Mouse (Mus musculus) gastrocnemius, postnatal 25 days (tissue): ENCODE results near the gene Ube2dnl1. TPM values are rescaled to one million over a fixed set of nuclear protein-coding genes. Genes with fewer than 3 reads are reported as not detected.

Source experiments
- DNase-seq: peaks from one replicate; pipeline ENCODE4 v3.0.0; 2022
- long read RNA-seq, 2 experiments: library from polyadenylated mRNA; stranded (forward); transcript quantifications; one replicate each; pipeline ENCODE4 v2.0.0; 2021
- total RNA-seq, 2 experiments: library from RNA; stranded (reverse); gene quantifications; 1 replicate in 1 of 2; 2 replicates in 1 of 2; pipeline ENCODE4 v1.2.3; 2021

Gene Ube2dnl1
- not detected for total RNA-seq
- long read RNA-seq, experiment 1 = 0 reads
- long read RNA-seq, experiment 2 = 0 reads

- no peak for DNase-seq
Measured at GRCm38 (mm10) chrX:114904712-114905111, at the start of gene Ube2dnl1. Gene Ube2dnl1 (plus strand): TSS chrX:114905012.

- no peak for DNase-seq
Measured at GRCm38 (mm10) chrX:114895489-114895888, 9.3 kb upstream of the Ube2dnl1 start.

GRCm38 (mm10) chrX:114897506-114897905 is 7.3 kb upstream of the Ube2dnl1 start:
- no peak for DNase-seq

GRCm38 (mm10) chrX:114903391-114903790 is 1.4 kb upstream of the Ube2dnl1 start:
- no peak for DNase-seq

GRCm38 (mm10) chrX:114907282-114907681 is 2.5 kb downstream of the Ube2dnl1 start, which contains the start of gene Ube2dnl2:
Gene Ube2dnl2 (plus strand): TSS chrX:114907582.
- DNase-seq = no peak

- DNase-seq = no peak
Measured at GRCm38 (mm10) chrX:114955066-114955465, 50.3 kb downstream of the Ube2dnl1 start.

Other genes with a start within 250 kb of the Ube2dnl1 start
- gene Ube2dnl2, start 2.6 kb downstream of the Ube2dnl1 start, total RNA-seq = not detected